Mouse (Mus musculus) thymus, adult 2 months (tissue): ENCODE results near the gene Ehd4. TPM values are rescaled to one million over a fixed set of nuclear protein-coding genes. Genes with fewer than 3 reads are reported as not detected.
A peak's percentile ranks its signal among the peaks of the same experiment; 100 is the strongest.

Source experiments
- DNase-seq: peaks from one replicate; pipeline ENCODE4 v3.0.0; 2021
- H3K27ac ChIP-seq: fragments of 200-500 bp; 2 replicates; pipeline ENCODE4 v1.5.1; 2012; ENCODE audit warnings: low read length, control low read depth; ENCODE audit not compliant: control insufficient read depth, insufficient read depth
- H3K27me3 ChIP-seq: fragments of 200-500 bp; 2 replicates; pipeline ENCODE4 v1.6.1; 2012; ENCODE audit warnings: mild to moderate bottlenecking, low read length, moderate library complexity, mixed read lengths; ENCODE audit not compliant: control insufficient read depth, insufficient read depth
- H3K36me3 ChIP-seq: fragments of 200-500 bp; 2 replicates; pipeline ENCODE4 v1.6.1; 2012; ENCODE audit warnings: mild to moderate bottlenecking, low read length, moderate library complexity; ENCODE audit not compliant: control insufficient read depth, insufficient read depth
- H3K4me1 ChIP-seq: fragments of 200-500 bp; replicated peaks from 2 replicates; pipeline ENCODE4 v1.6.1; 2012; ENCODE audit warnings: low read length; ENCODE audit not compliant: control insufficient read depth, insufficient read depth
- H3K4me3 ChIP-seq: fragments of 200-500 bp; 2 replicates; pipeline ENCODE4 v1.5.1; 2012; ENCODE audit warnings: mild to moderate bottlenecking, low read length, control low read depth, moderate library complexity; ENCODE audit not compliant: control insufficient read depth, insufficient read depth
- CTCF ChIP-seq: fragments of 200-500 bp; IDR thresholded peaks from 2 replicates; pipeline ENCODE4 v1.5.1; 2012; ENCODE audit warnings: mild to moderate bottlenecking, control low read depth, low read length, moderate library complexity, borderline replicate concordance; ENCODE audit not compliant: control insufficient read depth, poor library complexity, insufficient read depth; ENCODE audit errors: extremely low read depth
- POLR2A ChIP-seq: fragments of 200-500 bp; IDR thresholded peaks from 2 replicates; pipeline ENCODE4 v1.6.1; 2012; ENCODE audit warnings: mild to moderate bottlenecking, low read length, control low read depth, moderate library complexity; ENCODE audit not compliant: control insufficient read depth, poor library complexity, insufficient read depth; ENCODE audit errors: extremely low read depth
- WGBS: fragments of 180-500 bp; shearing (Covaris S2); methylation state at CpG from one replicate; pipeline ENCODE4 v1.1.7; 2018; 5-methylcytosine and 5-hydroxymethylcytosine counted together
- polyA plus RNA-seq: library from polyadenylated mRNA; depleted of rRNA; stranded (reverse); fragments of >200 nt; gene quantifications from 2 replicates; pipeline ENCODE4 v1.2.3, GENCODE M21; 2012

Ehd4 gene
- polyA plus RNA-seq, 1 experiment = 24.3 TPM

- no peaks in the 10 kb centered on the region for H3K4me1 ChIP-seq
- TF ChIP-seq POLR2A (no peak), CTCF (no peak)
- no peaks in the 10 kb centered on the region for H3K27me3 ChIP-seq
- no peaks in the 10 kb centered on the region for H3K36me3 ChIP-seq
- no peak for DNase-seq
- H3K4me3 ChIP-seq = no peak overlapping the region
- H3K27ac ChIP-seq = no peak overlapping the region
Measured at GRCm38 (mm10) chr2:120178936-120179335, 24.5 kb upstream of the Ehd4 start.

GRCm38 (mm10) chr2:120173718-120174117 is 19.3 kb upstream of the Ehd4 start:
- TF ChIP-seq CTCF (peak; percentile 76; the same call in 1 of the 2 replicates), POLR2A (no peak)
- H3K27me3 ChIP-seq = no peaks in the 10 kb centered on the region
- 28% methylated on average over 10 of the region's 10 CpGs for WGBS
- H3K4me1 ChIP-seq = no peaks in the 10 kb centered on the region
- peak; percentile 56 for DNase-seq
- H3K4me3 ChIP-seq = no peak overlapping the region
- no peaks in the 10 kb centered on the region for H3K36me3 ChIP-seq
- no peak overlapping the region for H3K27ac ChIP-seq

- no peak for TF ChIP-seq CTCF
- no peak for DNase-seq
- no peaks in the 10 kb centered on the region for H3K36me3 ChIP-seq
- no peak overlapping the region for H3K27ac ChIP-seq
- no peaks in the 10 kb centered on the region for H3K4me1 ChIP-seq
- no peaks in the 10 kb centered on the region for H3K27me3 ChIP-seq
- 97% methylated on average over 7 of the region's 7 CpGs for WGBS
- no peak overlapping the region for H3K4me3 ChIP-seq
Measured at GRCm38 (mm10) chr2:120171362-120171761, 17.0 kb upstream of the Ehd4 start.

- TF ChIP-seq CTCF = no peak
- no peak for TF ChIP-seq POLR2A
- Histone ChIP-seq H3K36me3 (no peaks in the 10 kb centered on the region), H3K27me3 (no peaks in the 10 kb centered on the region), H3K27ac (no peak overlapping the region), H3K4me1 (no peaks in the 10 kb centered on the region), H3K4me3 (no peak overlapping the region)
- WGBS = 52% methylated on average over 1 of the region's 1 CpGs
- peak; percentile 38 for DNase-seq
Measured at GRCm38 (mm10) chr2:120170726-120171125, 16.3 kb upstream of the Ehd4 start.

GRCm38 (mm10) chr2:120169382-120169781 is 15.0 kb upstream of the Ehd4 start:
- 90% methylated on average over 3 of the region's 3 CpGs for WGBS
- Histone ChIP-seq H3K4me1 (no peaks in the 10 kb centered on the region), H3K36me3 (no peaks in the 10 kb centered on the region), H3K27me3 (no peaks in the 10 kb centered on the region), H3K4me3 (no peak overlapping the region), H3K27ac (no peak overlapping the region)
- TF ChIP-seq POLR2A = no peak
- TF ChIP-seq CTCF = no peak
- no peak for DNase-seq

- Histone ChIP-seq H3K27ac (no peak overlapping the region), H3K4me3 (no peak overlapping the region), H3K36me3 (no peaks in the 10 kb centered on the region), H3K27me3 (no peaks in the 10 kb centered on the region), H3K4me1 (no peaks in the 10 kb centered on the region)
- WGBS = 93% methylated on average over 8 of the region's 8 CpGs
- TF ChIP-seq CTCF (no peak), POLR2A (no peak)
- DNase-seq = no peak
Measured at GRCm38 (mm10) chr2:120167763-120168162, 13.4 kb upstream of the Ehd4 start.

- Histone ChIP-seq H3K4me1 (no peaks in the 10 kb centered on the region), H3K4me3 (no peak overlapping the region), H3K27me3 (no peaks in the 10 kb centered on the region), H3K36me3 (no peaks in the 10 kb centered on the region), H3K27ac (no peak overlapping the region)
- no peak for DNase-seq
- TF ChIP-seq POLR2A (no peak), CTCF (no peak)
- WGBS = 92% methylated on average over 10 of the region's 10 CpGs
Measured at GRCm38 (mm10) chr2:120165474-120165873, 11.1 kb upstream of the Ehd4 start.
